Mouse (Mus musculus): ENCODE data around the gene Cep350. TPM values are rescaled to one million over a fixed set of nuclear protein-coding genes. Genes with fewer than 3 reads are reported as not detected.
A peak's percentile ranks its signal among the peaks of the same experiment; 100 is the strongest.

Gene Cep350
- total RNA-seq, 2 experiments from 2014 or later, result 38.0 TPM

- intact Hi-C loops (cut with DNase I), result loop anchor here (5.0 to 10.0 kb wide), 3 partner anchors 159 to 842 kb away; partner anchors contain the start of genes Cep350, Tor1aip1 and Tor1aip2
- peak; percentile 88 to 91 for DNase-seq
Observed at GRCm38 (mm10) chr1:155812581-155813499, 160.2 kb downstream of the Cep350 start, which contains the start of gene Qsox1. TSS of gene Qsox1 (minus strand) at chr1:155812889.

DNA sequence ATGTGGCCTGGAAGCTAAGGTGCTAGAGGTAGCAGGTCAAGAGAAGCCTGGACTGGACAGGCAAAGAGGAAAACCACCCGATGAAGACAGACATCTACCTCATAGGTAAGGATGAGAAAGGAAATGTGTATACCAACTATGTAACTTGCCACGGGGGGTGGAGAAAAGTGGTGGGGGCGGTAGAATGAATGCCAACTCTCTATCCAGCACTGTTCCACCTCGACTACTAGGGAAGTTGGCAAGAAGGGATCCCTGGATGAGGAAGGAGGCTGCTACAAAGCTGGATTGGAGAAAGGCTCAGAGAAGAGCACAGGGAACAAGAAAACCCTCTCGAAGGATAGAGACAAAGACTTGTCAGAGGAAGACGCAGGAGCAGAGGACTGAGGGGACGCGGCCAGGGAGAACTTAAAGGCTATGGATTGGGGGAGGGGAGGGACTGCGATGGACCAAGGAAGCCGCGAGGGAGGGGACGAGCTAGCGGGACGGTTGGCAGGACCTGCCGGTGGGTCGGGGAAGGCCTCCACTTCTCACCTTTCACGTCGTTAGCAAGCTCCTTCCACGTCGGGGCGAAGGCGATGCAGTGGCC is 161.0 kb downstream of the Cep350 start:
- DNase-seq, result peak in 1 of 2 experiments; percentile 25
- intact Hi-C loops (cut with DNase I), result loop anchor here (5.0 to 10.0 kb wide), 3 partner anchors 160 to 843 kb away; partner anchors contain the start of genes Cep350, Tor1aip1 and Tor1aip2

GRCm38 (mm10) chr1:155810616-155811015 is 162.4 kb downstream of the Cep350 start:
- DNase-seq, result peak in 1 of 2 experiments; percentile 34
- intact Hi-C loops (cut with DNase I), result loop anchor here (5.0 to 10.0 kb wide), 3 partner anchors 162 to 844 kb away; partner anchors contain the start of genes Cep350, Tor1aip1 and Tor1aip2

- DNase-seq, result peak; percentile 31 to 45
- intact Hi-C loops (cut with DNase I), result loop anchor here (5.0 to 10.0 kb wide), 3 partner anchors 162 to 845 kb away; partner anchors contain the start of genes Cep350, Tor1aip1 and Tor1aip2
Observed at GRCm38 (mm10) chr1:155809706-155810442, 163.2 kb downstream of the Cep350 start.

DNA sequence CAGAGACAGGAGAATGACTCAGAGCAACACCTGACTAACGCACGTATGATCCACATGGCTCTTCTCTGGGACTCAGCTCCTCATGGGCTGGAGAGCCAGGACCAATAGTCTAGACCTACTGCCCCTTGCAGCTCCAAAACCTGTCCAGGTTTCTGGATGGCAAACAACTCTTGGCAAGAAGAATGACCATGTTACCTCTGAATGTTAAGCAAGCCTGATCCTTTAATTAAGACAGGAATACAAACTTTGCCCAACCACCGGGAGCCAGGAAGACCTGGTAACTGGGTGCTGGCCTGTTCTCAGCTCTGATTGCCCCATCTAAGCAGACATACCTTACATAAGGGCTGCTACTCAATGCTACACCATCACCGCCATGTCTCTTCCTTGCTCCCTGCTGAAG is 164.8 kb downstream of the Cep350 start:
- no peak for DNase-seq
- intact Hi-C loops (cut with DNase I), result no loop called here

- peak; percentile 18 to 26 for DNase-seq
- intact Hi-C loops (cut with DNase I), result no loop called here
Observed at GRCm38 (mm10) chr1:155805607-155806006, 167.4 kb downstream of the Cep350 start.

DNA sequence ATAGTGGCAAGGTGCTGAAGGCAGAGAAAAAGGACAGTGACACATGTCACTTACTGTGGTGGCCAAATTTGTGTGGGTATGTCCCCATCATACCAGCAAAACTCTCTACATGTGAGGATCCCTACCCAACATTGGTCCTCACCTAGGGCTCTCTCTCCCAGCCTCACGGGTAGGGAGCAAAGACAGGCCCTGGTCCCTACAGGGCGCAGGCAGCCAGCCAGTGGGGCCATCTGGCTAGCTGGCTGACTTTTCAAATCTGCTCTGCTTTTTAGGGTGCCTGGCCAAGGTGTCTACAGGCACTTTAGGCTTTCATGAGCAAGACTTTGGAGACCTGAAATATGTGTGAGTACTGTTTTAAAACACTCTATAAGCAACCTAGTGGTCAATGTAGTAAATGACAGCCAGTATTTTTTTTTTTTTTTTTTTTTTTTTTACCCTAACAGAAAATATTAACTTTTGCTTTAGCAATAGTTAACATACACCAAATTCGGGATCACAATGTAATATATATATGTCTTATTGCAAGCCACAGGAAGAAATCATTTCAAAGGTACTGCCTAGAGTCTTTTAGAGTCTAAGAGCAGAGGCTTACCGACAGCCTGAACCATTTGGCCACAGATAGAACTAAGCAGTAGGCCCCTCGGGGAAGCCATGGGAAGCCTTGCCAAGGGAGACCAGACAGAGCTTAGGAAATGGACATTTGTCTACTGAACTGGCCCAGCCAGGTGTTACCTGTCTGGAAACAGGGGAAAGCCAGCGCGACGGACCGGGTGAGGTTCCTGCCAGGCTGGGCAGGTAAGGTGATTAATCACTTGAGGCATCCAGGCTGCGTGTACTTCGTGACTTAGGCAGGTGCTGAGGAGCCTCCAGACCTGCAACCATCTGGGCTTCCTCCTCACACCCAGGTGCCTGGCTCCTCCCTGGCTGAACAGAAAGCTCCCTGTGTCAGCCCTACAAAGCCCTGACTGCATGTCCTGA is 171.8 kb downstream of the Cep350 start:
- no peak for DNase-seq
- intact Hi-C loops (cut with DNase I), result no loop called here

DNA sequence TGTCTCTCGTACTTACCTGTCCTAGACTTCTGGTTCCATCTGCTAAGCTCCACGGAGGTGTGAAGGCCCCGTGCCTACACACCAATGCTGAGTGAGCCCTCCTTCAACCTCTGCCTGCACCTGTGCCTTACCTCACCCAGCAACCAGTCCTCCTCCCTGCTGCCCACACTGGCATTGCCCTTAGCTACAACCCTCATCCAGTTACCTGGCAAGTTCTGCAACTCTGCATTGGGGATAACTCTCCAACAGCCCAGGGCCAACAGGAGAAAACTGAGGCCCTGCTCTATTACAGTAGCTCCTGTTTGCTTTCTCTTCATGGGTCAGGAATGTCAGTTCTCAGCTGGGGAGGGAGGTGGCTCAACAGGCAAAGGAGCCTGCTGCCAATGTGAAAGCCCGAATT is 175.1 kb downstream of the Cep350 start:
- intact Hi-C loops (cut with DNase I), result no loop called here
- no peak for DNase-seq

GRCm38 (mm10) chr1:155797425-155797824 is 175.6 kb downstream of the Cep350 start:
- intact Hi-C loops (cut with DNase I), result no loop called here
- no peak for DNase-seq

DNA sequence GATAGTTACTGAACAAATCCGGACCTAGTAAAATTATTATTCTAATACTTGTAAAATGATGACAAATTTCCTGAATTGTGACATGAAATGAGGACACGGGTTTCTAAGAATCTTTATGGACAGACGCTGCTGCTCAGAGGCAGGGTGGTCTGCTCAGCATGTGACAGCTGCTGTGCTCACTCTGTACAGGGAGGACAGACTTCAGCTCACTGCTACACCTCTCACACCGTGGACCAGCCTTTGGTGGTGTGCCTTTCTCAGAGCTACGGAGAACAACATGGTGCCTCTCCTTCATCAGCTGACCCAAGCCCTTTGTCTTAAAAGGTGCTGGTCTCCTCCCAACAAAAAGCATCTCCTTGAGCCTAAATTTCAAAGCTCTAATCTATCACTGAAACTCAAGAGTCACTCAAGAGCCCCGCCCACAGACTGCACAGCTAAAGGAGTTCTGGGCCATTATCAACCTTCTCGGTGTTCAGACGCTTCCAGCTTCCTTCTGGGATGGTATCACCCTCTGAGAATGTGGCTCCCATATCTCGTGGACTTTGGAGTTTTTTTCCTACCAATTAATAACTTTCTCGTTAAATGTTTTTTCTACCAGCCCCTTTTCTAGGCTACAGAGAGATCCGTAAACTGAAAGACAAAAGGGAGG is 176.2 kb downstream of the Cep350 start:
- intact Hi-C loops (cut with DNase I), result no loop called here
- DNase-seq, result no peak

GRCm38 (mm10) chr1:155795791-155796233 is 177.2 kb downstream of the Cep350 start:
- no peak for DNase-seq
- intact Hi-C loops (cut with DNase I), result no loop called here

Other genes starting within 250 kb of the Cep350 start
- gene Lhx4, start 221.6 kb downstream of the Cep350 start, total RNA-seq (2021), result not detected
- 10 to 100 TPM; 39.7 to 43.8 TPM for gene Qsox1, start 160.4 kb downstream of the Cep350 start, total RNA-seq (2021)
- gene Tor1aip2, start 62.1 kb upstream of the Cep350 start, total RNA-seq (2021), result 10 to 100 TPM; 46.2 to 52.5 TPM
- 10 to 100 TPM; 87.5 to 87.7 TPM for gene Tor1aip1, start 63.2 kb upstream of the Cep350 start, total RNA-seq (2021)
- under 1 TPM in 1 of 2 experiments, not detected in 1; 0.08 TPM for gene Fam163a, start 231.8 kb upstream of the Cep350 start, total RNA-seq (2021)

Data from heart, postnatal 36 days (tissue).